Mouse (Mus musculus) hindbrain, embryonic 14.5 days (tissue): ENCODE data around the gene Bloc1s1. TPM values are rescaled to one million over a fixed set of nuclear protein-coding genes. Genes with fewer than 3 reads are reported as not detected.

ENCODE experiments used
- ATAC-seq: fragments of 200-750 bp; cut with Nextera tagmentation; 2 replicates; pipeline ENCODE4 v1.8.0; 2017; ENCODE audit warnings: moderate number of reproducible peaks, mild to moderate bottlenecking, moderate TSS enrichment, moderate library complexity; ENCODE audit not compliant: low FRiP score
- DNase-seq: peaks from one replicate; pipeline ENCODE4 v3.0.0-alpha.2; 2015; ENCODE audit warnings: low spot score
- H3K27ac ChIP-seq: fragments of 300-500 bp; sonication (generic); 2 replicates; pipeline ENCODE4 v1.5.1; 2014; ENCODE audit warnings: mild to moderate bottlenecking, moderate library complexity
- H3K27me3 ChIP-seq: fragments of 300-500 bp; sonication (generic); 2 replicates; pipeline ENCODE4 v1.6.1; 2014; ENCODE audit warnings: mild to moderate bottlenecking, low read length, mixed read lengths; ENCODE audit not compliant: control insufficient read depth, insufficient read depth
- H3K36me3 ChIP-seq: fragments of 300-500 bp; sonication (generic); replicated peaks from 2 replicates; pipeline ENCODE4 v1.6.1; 2014; ENCODE audit not compliant: control insufficient read depth, insufficient read depth
- H3K4me1 ChIP-seq: fragments of 300-500 bp; sonication (generic); replicated peaks from 2 replicates; pipeline ENCODE4 v1.6.1; 2014; ENCODE audit warnings: antibody characterized with exemption, low read length, mixed read lengths; ENCODE audit not compliant: control insufficient read depth, insufficient read depth
- H3K4me2 ChIP-seq: fragments of 300-500 bp; sonication (generic); replicated peaks from 2 replicates; pipeline ENCODE4 v1.6.1; 2014; ENCODE audit warnings: mild to moderate bottlenecking, moderate library complexity
- H3K4me3 ChIP-seq: fragments of 300-500 bp; sonication (generic); replicated peaks from 2 replicates; pipeline ENCODE4 v1.5.1; 2014; ENCODE audit warnings: mild to moderate bottlenecking, low read length
- H3K9ac ChIP-seq: fragments of 300-500 bp; sonication (generic); 2 replicates; pipeline ENCODE4 v1.6.1; 2014
- H3K9me3 ChIP-seq: fragments of 300-500 bp; sonication (generic); 2 replicates; pipeline ENCODE4 v1.6.1; 2016; ENCODE audit warnings: low read length; ENCODE audit not compliant: control insufficient read depth
- WGBS: fragments of 180-500 bp; shearing (Covaris S2); extraction: QIAGEN DNeasy Blood & Tissue Kit; methylation state at CpG from one replicate; pipeline ENCODE4 v1.1.7; 2014; 5-methylcytosine and 5-hydroxymethylcytosine counted together
- polyA plus RNA-seq: library from polyadenylated mRNA; unstranded; fragments of >200 nt; fragmentation: Nextera tagmentation; extraction: Ambion mirVana; gene quantifications from 2 replicates; pipeline ENCODE4 v1.2.1, GENCODE M21; 2014

Bloc1s1 gene
- polyA plus RNA-seq, 1 experiment from 2014 or later = 269 TPM

GRCm38 (mm10) chr10:128904812-128905211 lies 19.0 kb downstream of the Bloc1s1 start:
- H3K27ac ChIP-seq = no peak overlapping the region
- no peak for DNase-seq
- 0 out of 2 replicates have a peak, but pooled peaks cover 9% of the 10 kb centered on the region for H3K27me3 ChIP-seq
- WGBS = 68% methylated on average over 5 of the region's 5 CpGs
- H3K36me3 ChIP-seq = no peaks in the 10 kb centered on the region
- peaks cover 6% of the 10 kb centered on the region; the same call in 1 of the 2 replicates for H3K4me1 ChIP-seq
- H3K9me3 ChIP-seq = no peaks in the 10 kb centered on the region
- ATAC-seq = no peak
- no peak overlapping the region for H3K9ac ChIP-seq
- H3K4me2 ChIP-seq = no peak overlapping the region
- H3K4me3 ChIP-seq = no peak overlapping the region

- H3K27ac ChIP-seq = no peak overlapping the region
- DNase-seq (no peak), ATAC-seq (no peak)
- no peaks in the 10 kb centered on the region for H3K4me1 ChIP-seq
- H3K36me3 ChIP-seq = no peaks in the 10 kb centered on the region
- 91% methylated on average over 3 of the region's 3 CpGs for WGBS
- H3K9me3 ChIP-seq = no peaks in the 10 kb centered on the region
- no peak overlapping the region for H3K4me2 ChIP-seq
- H3K4me3 ChIP-seq = no peak overlapping the region
- H3K27me3 ChIP-seq = no peaks in the 10 kb centered on the region
- H3K9ac ChIP-seq = no peak overlapping the region
Measured at GRCm38 (mm10) chr10:128902409-128902988, 21.3 kb downstream of the Bloc1s1 start.

DNA sequence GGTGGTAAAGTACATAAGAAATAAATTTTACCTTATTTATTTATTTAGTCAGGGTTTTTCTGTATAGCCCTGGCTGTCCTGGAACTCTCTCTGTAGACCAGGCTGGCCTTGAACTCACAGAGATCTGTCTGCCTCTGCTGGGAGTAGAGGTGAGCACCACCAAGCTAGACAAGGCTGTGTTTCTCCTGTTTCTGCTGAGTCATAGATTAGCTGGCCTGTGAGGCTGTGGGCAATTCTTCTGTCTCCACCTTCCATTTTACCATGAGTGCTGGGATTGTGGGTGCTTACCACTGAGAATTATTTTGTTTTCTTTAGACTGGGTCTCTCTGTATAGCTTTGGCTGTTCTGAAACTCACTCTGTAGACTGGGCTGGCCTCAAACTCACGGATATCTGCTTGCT lies 22.4 kb downstream of the Bloc1s1 start:
- Histone ChIP-seq H3K4me2 (no peak overlapping the region), H3K36me3 (no peaks in the 10 kb centered on the region), H3K4me1 (no peaks in the 10 kb centered on the region), H3K9ac (no peak overlapping the region), H3K27ac (no peak overlapping the region), H3K4me3 (no peak overlapping the region), H3K27me3 (peaks cover 7% of the 10 kb centered on the region; the same call in 1 of the 2 replicates), H3K9me3 (no peaks in the 10 kb centered on the region)
- DNase-seq = no peak
- ATAC-seq = no peak
- 89% methylated on average over 1 of the region's 1 CpGs for whole genome bisulfite sequencing

GRCm38 (mm10) chr10:128900698-128901097 lies 23.1 kb downstream of the Bloc1s1 start, which contains the start of gene Cd63:
Gene Cd63, plus strand, starts transcription at chr10:128900989.
- Histone ChIP-seq H3K9me3 (no peaks in the 10 kb centered on the region), H3K4me3 (no peak within 1 kb of the TSS), H3K4me2 (no peak within 1 kb of the TSS), H3K27me3 (peaks cover 10% of the 10 kb centered on the region; the same call in 1 of the 2 replicates), H3K9ac (no peak within 1 kb of the TSS), H3K4me1 (0 out of 2 replicates have a peak, but pooled peaks cover 2% of the 10 kb centered on the region), H3K36me3 (no peaks in the 10 kb centered on the region), H3K27ac (no peak within 1 kb of the TSS)
- DNase-seq (no peak), ATAC-seq (no peak)
- 87% methylated on average over 3 of the region's 3 CpGs for WGBS

DNA sequence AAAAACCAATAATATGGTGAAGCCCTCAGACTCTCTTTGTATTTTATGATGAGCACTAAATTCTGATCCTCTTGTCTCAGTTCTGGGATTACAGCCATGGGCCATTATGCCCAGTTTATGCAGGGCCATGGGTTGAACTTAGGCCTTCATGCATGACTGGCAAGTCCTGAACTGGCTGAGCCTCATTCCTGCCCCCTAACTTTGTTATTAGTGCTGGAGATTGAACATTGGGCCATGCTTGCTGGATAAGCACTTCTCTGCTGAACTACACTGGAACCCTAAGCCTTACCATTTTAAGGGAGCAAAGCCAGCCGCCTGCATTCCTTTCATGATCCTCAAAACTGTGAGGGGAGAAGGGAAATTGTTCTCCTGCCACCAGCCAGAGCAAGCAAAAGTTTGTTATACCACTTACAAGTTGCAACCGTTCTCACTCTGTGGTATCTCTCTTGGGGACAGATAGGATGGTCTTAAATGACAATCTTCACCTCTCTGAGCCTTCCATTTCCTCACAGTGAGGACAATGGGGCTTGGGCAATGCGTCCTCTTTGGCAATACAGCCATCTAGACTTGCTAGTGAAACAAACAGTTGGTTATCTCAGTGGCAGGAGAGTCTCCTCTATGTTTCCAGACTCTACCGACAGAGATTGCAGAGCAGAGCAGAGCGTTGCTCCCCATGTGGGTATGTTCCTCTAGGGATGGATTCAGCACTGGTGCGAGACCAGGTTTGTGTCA lies 23.9 kb downstream of the Bloc1s1 start:
- no peak overlapping the region for H3K9ac ChIP-seq
- no peak overlapping the region for H3K4me3 ChIP-seq
- no peaks in the 10 kb centered on the region for H3K36me3 ChIP-seq
- WGBS = 85% methylated on average over 6 of the region's 6 CpGs
- 0 out of 2 replicates have a peak, but pooled peaks cover 2% of the 10 kb centered on the region for H3K4me1 ChIP-seq
- H3K27ac ChIP-seq = no peak overlapping the region
- no peak overlapping the region for H3K4me2 ChIP-seq
- no peak for ATAC-seq
- H3K27me3 ChIP-seq = peaks cover 10% of the 10 kb centered on the region; the same call in 1 of the 2 replicates
- DNase-seq = no peak
- no peaks in the 10 kb centered on the region for H3K9me3 ChIP-seq

- Histone ChIP-seq H3K9me3 (no peaks in the 10 kb centered on the region), H3K36me3 (no peaks in the 10 kb centered on the region), H3K27ac (no peak overlapping the region), H3K4me2 (no peak overlapping the region), H3K27me3 (peaks cover 10% of the 10 kb centered on the region; the same call in 1 of the 2 replicates), H3K4me3 (no peak overlapping the region), H3K4me1 (peaks cover 10% of the 10 kb centered on the region; the same call in 1 of the 2 replicates), H3K9ac (no peak overlapping the region)
- ATAC-seq (no peak), DNase-seq (no peak)
- 19% methylated on average over 1 of the region's 1 CpGs for WGBS
Measured at GRCm38 (mm10) chr10:128897501-128897900, 26.3 kb downstream of the Bloc1s1 start.

- no peak for DNase-seq
- Histone ChIP-seq H3K36me3 (no peaks in the 10 kb centered on the region), H3K9ac (no peak overlapping the region), H3K27ac (no peak overlapping the region), H3K27me3 (peaks cover 10% of the 10 kb centered on the region; the same call in 1 of the 2 replicates), H3K9me3 (no peaks in the 10 kb centered on the region), H3K4me2 (peak overlapping the region; percentile 32), H3K4me1 (peaks cover 12% of the 10 kb centered on the region; the same call in 1 of the 2 replicates), H3K4me3 (no peak overlapping the region)
- 54% methylated on average over 1 of the region's 1 CpGs for WGBS
- no peak for ATAC-seq
Measured at GRCm38 (mm10) chr10:128896807-128897206, 27.0 kb downstream of the Bloc1s1 start.

- WGBS = 2% methylated on average over 17 of the region's 17 CpGs
- H3K36me3 ChIP-seq = no peaks in the 10 kb centered on the region
- H3K27me3 ChIP-seq = peaks cover 10% of the 10 kb centered on the region; the same call in 1 of the 2 replicates
- H3K9me3 ChIP-seq = no peaks in the 10 kb centered on the region
- H3K4me1 ChIP-seq = peaks cover 12% of the 10 kb centered on the region; the same call in 1 of the 2 replicates
- DNase-seq (peak; percentile 68), ATAC-seq (peak; percentile 41; the same call in 1 of the 2 replicates)
- H3K4me2 ChIP-seq = peak overlapping the region; percentile 32
- H3K27ac ChIP-seq = no peak overlapping the region
- H3K4me3 ChIP-seq = no peak overlapping the region
- no peak overlapping the region for H3K9ac ChIP-seq
Measured at GRCm38 (mm10) chr10:128895952-128896693, 27.7 kb downstream of the Bloc1s1 start.

- ATAC-seq (no peak), DNase-seq (peak; percentile 98)
- WGBS = under 1% methylated on average over 9 of the region's 9 CpGs
- Histone ChIP-seq H3K4me1 (peaks cover 16% of the 10 kb centered on the region), H3K4me3 (no peak overlapping the region), H3K36me3 (no peaks in the 10 kb centered on the region), H3K27me3 (peaks cover 10% of the 10 kb centered on the region; the same call in 1 of the 2 replicates), H3K27ac (no peak overlapping the region), H3K4me2 (peak overlapping the region; percentile 32), H3K9ac (no peak overlapping the region), H3K9me3 (no peaks in the 10 kb centered on the region)
Measured at GRCm38 (mm10) chr10:128895437-128895836, 28.4 kb downstream of the Bloc1s1 start.
